Mouse (Mus musculus) lung, postnatal 36 days (tissue): ENCODE measurements around the gene 1700093K21Rik.
"Not testable (repeated sequence)": the region's sequence is repeated elsewhere in the genome, so short reads cannot be mapped to it uniquely, and the experiment has no call there.

Experiments used
- DNase-seq: peaks from one replicate; pipeline ENCODE4 v3.0.0; 2022; ENCODE audit warnings: mixed read lengths

Gene 1700093K21Rik

DNA sequence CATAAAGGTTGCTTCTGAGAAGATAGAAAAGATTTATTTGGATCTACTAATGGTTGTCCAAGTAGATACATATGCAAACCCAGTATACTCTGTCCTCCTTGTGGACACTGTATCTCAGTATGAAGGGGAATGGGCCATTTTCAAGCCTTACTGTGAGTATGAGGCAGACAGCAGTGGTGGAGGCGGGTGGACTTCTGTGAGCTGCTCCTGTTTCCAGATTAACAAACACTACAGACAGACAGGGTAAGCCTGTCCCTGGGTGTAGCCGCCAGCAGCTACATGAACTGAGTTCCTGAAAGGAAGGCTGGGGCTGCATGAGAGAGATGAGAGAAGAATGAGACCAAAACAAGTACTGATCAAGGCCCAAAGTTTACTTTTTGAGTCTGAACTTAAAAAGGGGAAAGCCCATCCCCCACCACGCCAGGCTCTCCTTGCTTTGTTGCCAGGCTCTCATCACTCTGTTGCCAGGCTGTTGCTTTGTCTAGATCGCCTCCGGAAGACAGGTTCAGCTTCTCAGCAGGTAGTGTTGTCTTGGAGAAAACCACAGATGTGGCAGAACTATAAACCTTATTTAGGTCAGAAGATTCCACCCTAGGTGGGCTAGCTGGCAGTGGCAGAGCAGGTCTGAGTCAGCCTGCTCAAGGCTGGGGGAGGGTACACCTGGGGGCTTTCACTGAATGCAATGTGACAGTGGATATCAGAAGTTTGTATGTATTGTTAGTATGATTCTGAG, at the start of gene 1700093K21Rik:
Gene 1700093K21Rik, minus strand, starts transcription at position 683 of the 733 bp plus-strand sequence.
- no peak for DNase-seq

DNA sequence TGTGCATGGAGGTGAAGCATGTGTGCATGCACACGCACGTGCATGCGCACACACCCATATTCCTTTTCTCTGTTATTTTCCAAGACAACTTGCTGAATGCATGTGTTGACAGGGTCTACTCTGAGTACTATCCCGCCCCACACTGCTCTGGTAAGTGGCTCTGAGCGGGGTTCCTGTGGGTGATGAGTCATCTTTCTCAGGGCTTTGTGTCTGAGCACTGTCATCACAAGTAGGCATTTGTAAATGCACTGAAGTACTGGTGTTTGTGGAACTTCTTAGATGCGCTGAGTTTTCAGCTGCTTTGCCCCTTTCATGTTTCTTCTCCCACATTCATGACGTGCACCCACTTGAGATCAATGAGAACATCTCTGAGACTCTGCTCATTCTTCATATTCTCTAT, 49.2 kb upstream of the 1700093K21Rik start:
- no peak for DNase-seq

DNA sequence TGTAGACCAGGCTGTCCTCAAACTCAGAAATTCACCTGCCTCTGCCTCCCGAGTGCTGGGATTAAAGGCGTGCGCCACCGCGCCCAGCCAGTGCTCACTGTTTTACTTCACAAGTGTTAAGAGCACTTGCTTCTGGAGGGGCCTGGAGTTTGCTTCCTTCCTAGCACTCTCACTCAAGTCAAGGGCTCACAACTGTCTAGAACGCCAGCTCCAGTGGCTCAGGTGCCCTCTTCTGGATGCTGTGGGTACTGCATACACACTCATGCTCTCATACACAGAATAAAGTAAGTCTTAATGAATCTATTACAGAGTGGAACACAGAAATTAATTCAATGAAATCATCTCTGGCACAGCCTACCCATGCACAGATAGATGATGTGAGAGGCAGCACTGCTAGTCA, 44.8 kb upstream of the 1700093K21Rik start:
- peak; percentile 89 for DNase-seq

DNA sequence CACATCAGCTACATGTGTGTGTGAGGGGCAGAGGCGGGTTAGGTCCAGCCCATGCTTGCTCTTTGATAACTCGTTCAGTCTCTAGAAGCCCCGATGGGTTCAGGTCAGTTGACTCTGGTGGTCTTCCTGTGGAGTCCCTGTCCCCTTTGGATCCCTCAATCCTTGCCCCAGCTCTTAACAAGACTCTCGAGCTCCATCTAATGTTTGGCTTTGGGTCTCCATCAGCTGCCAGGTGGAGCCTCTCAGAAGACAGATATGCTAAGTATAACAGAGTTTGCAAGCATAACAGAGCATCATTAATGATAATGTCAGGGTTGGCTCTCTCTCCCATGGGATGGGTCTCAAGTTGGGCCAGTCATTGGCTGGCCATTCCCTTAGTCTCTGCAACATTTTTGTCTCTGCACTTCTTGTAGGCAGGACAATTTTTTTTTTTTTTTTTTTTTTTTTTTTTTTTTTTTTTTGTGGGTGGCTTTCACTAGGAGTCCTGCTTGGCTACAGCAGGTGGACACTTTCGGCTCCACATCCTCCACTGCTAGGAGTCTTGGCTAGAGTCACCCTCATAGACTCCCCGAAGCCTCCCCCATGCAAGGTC, 36.2 kb upstream of the 1700093K21Rik start:
- no peak for DNase-seq

DNA sequence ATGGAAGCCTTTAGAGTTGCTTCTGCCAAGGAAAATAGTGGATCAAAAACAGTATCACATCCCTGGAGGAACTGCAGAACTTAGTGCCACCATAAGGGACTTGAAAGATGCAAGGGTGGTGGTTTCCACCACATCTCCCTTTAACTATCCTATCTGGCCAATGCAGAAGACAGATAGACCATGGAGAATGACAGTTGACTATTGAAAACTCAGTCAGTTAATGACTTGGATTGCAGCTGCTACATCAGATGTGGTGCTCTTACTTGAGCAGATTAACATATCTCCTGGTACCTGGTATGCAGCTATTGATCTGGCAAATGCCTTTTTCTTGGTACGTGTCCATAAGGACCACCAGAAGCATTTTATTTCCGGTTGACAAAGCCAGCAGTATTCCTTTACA, 16.5 kb upstream of the 1700093K21Rik start:
- DNase-seq, result no peak

DNA sequence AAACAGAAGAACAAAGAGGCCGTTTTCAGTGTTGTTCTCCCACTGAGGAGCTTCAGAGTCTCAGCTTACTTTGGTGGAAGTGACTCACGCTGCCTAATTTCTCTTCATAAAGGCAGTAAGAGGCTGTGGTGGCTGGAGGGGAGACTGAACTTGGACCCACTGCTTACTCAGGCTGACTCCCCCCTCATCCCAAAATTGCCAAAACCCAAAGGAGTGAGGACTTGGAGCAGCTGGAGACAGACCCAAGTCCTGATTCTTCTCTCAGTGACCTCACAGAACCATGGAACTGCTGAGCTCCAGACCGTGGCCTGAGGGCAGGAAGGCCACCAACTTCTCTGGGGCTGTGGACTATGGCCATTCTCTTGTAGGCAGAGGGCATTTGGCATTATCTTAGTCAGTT, 2.0 kb downstream of the 1700093K21Rik start:
- no peak for DNase-seq

DNA sequence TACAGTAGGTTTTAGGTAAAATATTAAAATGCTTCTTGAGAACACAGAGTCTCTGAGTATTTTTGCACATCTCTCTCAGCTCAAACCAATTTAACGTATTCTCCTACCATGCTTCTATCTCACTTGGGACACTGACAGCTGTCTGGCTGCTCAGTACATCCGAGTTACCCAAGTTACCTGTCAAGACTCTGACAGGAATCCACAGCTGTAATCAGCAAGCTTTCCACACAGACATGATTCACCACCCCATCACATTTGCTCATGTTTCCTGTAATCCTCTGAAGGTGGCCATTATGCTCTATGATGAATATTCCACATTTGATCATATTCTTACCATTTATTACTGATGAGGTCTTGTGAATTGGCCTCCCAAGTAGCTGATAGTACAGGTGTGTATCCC, 5.6 kb downstream of the 1700093K21Rik start:
- no peak for DNase-seq

DNA sequence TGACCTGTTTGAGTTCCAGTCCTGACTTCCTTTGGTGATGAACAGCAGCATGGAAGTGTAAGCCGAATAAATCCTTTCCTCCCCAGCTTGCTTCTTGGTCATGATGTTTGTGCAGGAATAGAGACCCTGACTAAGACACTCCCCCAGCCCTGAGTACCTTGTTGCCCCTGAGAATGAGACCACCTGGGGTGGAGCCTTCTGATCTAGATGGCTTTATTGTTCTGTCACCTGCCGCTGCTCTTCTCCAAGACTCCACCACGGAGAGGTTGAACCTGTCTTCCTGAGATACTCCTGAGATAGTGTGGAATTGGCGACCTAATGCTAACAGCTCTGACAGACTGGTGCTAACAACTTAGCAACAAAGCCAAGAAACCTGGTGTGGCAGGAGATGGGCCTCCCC, 6.2 kb downstream of the 1700093K21Rik start:
- DNase-seq, result not testable (repeated sequence)

DNA sequence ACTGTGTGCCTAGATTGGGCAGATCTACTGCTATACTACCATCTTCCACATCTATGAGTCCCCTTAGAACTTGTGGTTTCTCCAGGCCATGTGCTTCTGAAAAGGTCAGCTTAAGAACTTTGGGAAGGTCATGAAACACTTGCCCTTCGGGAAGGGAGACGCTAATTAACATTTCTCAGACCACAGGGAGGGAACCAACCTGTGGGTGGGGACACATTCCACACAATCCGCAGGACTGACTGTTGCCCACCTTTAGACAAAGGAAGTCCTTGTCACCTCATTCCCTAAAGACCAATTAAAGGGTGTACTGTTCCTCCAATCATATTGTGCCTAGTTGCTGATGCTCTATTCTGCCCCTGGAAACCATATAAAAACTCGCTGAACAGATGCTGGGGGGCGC, 16.2 kb downstream of the 1700093K21Rik start:
- not testable (repeated sequence) for DNase-seq

DNA sequence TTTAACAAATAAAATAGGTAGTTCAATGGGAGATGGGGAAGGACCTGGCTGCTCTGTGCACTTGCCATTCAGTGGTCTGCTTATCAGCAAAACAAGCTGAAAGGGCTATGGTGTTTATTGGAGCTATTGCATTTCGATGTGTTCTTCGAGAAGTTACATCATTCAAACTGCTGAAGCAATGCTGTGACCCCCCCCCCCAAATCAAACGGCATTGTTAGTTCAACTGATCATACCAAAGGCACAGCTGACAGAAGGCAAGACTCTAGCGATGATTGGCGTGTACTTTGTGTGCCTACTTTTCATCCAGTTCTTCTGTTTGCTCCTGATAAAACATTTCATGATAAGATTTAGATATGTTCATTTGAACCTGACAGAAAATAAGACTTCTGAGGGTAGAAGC, 22.3 kb downstream of the 1700093K21Rik start:
- no peak for DNase-seq

DNA sequence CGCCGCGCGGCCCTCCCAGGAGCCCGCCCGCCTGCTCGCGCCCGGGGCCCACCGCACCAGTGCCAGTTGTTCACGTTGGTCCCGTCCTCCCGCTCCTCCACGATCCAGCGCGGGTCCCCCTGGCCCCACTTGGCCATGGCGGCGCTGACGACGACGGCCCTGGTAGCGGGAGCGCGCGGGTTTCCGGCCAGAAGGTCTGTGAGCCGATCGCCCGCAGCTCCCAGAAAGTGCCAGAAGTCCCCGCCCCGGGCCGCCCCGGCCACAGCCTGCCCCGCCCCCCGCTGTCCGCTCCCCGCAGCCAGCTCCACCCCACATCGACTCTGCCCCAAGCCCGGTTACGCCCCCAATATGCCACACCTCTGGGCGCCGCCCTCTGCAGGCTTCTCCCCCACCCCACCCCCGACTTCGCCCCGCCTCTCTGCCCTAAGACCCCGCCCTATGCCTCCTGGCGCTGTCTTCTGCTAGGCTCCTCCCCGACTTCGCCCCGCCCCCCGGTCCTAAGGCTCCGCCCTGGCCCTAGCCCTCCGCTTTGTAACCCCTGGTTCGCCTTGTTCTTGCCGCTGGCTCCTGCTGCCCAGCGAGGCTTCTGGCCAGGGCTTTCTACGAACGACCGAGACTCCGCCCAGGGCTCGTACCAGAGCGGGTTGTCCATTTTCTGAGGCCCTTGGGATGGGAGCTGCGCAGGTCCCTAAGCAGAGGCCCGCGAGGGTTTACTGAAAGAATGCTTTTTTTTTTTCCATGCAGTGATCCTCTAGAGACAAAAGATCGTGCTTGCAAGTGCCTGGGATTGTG, 23.0 kb downstream of the 1700093K21Rik start, which contains the start of gene Ahsa2:
Gene Ahsa2, minus strand, starts transcription at position 313 of the 792 bp plus-strand sequence.
- DNase-seq, result peak; percentile 98

DNA sequence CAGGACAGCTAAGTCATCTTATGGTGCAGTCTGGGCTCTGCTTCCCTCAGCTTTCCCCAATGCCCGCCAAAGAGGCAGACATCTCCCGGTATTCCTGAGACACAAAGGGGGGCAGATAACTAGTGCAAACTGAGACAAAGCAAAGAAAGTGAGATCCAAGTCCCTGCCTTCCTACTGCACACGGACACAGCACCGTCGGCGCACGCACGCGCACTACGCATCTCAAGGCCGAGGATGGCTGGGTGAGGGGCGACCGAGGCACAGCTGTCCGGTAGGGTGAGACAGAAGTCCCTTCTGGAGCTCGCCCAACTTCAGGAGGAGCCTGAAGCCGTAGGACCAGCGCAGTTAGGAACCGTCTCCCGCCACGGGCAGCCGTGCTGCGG, 23.6 kb downstream of the 1700093K21Rik start:
- DNase-seq, result peak; percentile 75

DNA sequence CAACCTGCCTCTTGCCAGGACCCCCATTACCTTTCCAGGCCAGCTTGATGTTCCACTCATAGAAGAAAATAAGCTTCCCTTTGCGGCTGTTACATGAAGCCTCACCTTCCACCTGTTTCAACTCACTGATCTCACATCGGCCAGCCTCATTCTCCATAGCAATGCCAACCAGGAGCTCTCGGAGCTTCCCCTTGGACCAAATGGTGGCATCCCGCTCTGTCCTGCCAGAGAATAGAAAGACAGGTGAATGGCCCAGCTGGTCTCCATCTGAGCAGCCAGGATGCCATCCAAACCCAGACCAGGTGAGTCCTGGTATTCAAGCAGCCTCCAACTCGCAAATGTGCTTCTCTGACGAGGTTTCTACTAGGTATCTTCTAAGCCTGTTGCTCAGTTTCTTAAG, 24.3 kb downstream of the 1700093K21Rik start:
- no peak for DNase-seq

DNA sequence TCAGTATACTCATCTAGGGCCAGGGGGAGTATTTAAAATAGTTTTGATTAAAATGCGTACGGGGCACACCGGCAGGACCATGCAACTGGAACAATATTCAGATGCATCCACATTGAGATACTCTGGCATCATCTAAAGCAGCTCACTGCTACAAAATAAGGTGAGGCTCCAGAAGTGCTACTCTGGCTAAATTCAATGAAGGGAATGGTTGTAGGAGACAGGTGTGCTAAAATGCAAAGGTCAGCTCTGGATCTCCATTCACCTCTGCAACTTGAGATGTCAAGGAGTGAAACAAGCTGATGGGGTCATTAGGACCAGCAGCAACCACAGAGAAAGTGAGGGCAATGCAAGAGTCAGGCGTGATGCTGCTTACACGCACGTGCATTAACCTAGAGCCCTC, 25.7 kb downstream of the 1700093K21Rik start:
- DNase-seq, result no peak

DNA sequence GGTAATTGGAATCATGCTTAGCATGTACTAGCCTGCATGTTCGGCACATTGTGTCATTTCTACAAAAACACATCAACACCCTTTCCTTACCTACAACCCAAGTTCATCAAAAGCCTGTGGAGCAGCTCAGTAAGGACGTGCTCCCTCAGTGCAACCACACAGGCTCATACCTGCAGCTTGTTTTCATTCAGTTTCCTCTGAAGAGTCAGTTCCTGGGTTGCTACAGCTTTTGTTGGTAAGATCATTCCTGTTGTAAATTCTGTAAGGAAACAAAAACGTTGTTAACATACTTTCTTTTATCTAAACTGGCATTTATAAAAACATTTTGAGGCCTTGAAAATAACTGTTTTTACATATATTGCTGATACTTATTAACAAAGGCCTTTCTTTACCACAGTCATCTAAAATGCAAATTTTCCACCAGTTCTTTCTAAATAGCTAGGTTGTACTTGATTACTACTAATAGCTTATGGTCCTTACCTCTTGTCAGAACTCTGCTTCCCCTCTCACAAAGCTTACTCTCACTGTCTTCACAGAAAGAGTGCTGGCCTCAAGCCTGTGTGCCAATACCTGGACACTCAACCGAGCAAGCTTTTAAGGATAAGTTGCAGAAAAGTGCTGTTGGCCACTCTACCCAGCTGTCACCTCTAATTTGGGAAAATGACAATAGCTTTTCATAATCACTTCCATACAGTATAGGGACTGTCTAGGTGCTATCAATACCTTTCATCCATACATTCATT, 28.7 kb downstream of the 1700093K21Rik start:
- no peak for DNase-seq

DNA sequence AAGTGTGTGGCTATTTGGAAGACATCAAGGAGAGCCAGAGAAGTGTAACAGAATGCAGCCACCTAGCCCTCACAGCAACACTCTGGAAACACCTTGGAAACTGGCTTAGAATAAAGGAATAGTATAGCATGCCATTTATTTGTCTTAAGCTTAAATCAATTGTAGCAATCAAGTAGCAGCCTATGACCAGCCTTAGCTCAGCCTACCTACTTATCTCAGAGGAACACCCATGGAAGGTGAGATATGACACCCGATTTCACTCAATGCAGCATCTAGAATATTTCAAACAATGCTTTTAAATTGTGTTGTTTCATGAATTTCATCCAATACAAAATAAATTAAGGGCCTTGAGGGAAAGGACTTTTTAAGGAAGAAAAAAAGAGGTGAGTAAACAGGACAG, 31.0 kb downstream of the 1700093K21Rik start:
- no peak for DNase-seq
